Mouse (Mus musculus) frontal cortex, adult (tissue): ENCODE measurements around the gene Usp22.
"Not testable (repeated sequence)": the region's sequence is repeated elsewhere in the genome, so short reads cannot be mapped to it uniquely, and the experiment has no call there.

Source experiments
- ATAC-seq: cut with Nextera tagmentation; 2 replicates; pipeline ENCODE4 v1.9.2; 2017; ENCODE audit warnings: mild to moderate bottlenecking, moderate library complexity, mixed read lengths; ENCODE audit not compliant: low TSS enrichment

Usp22 gene

GRCm38 (mm10) chr11:61174821-61175658 lies at the start of gene Usp22:
Gene Usp22, minus strand, starts transcription at chr11:61175055.
- peak; percentile 94 for ATAC-seq

GRCm38 (mm10) chr11:61224234-61224744 lies 49.4 kb upstream of the Usp22 start:
- ATAC-seq, result no peak

- ATAC-seq, result no peak
Measured at GRCm38 (mm10) chr11:61222971-61223745, 48.3 kb upstream of the Usp22 start.

GRCm38 (mm10) chr11:61222007-61222406 lies 47.2 kb upstream of the Usp22 start:
- peak; percentile 64; the same call in 1 of the 2 replicates for ATAC-seq

- ATAC-seq, result peak; percentile 41; the same call in 1 of the 2 replicates
Measured at GRCm38 (mm10) chr11:61220156-61220881, 45.5 kb upstream of the Usp22 start.

GRCm38 (mm10) chr11:61215936-61216335 lies 41.1 kb upstream of the Usp22 start:
- no peak for ATAC-seq

GRCm38 (mm10) chr11:61212102-61212501 lies 37.2 kb upstream of the Usp22 start:
- 0 out of 2 replicates have a peak, but pooled peaks have one; percentile 31 for ATAC-seq

GRCm38 (mm10) chr11:61208316-61208715 lies 33.5 kb upstream of the Usp22 start:
- no peak for ATAC-seq

- ATAC-seq, result no peak
Measured at GRCm38 (mm10) chr11:61207487-61208246, 32.8 kb upstream of the Usp22 start, which contains the start of gene Aldh3a1. Gene Aldh3a1, plus strand, starts transcription at chr11:61207537.

- no peak for ATAC-seq
Measured at GRCm38 (mm10) chr11:61206136-61206535, 31.3 kb upstream of the Usp22 start.

GRCm38 (mm10) chr11:61205167-61205950 lies 30.5 kb upstream of the Usp22 start:
- no peak for ATAC-seq

- no peak for ATAC-seq
Measured at GRCm38 (mm10) chr11:61202810-61203209, 28.0 kb upstream of the Usp22 start.

GRCm38 (mm10) chr11:61202186-61202585 lies 27.3 kb upstream of the Usp22 start:
- ATAC-seq, result no peak

GRCm38 (mm10) chr11:61199620-61200362 lies 24.9 kb upstream of the Usp22 start:
- no peak for ATAC-seq

GRCm38 (mm10) chr11:61197935-61198334 lies 23.1 kb upstream of the Usp22 start:
- ATAC-seq, result no peak

GRCm38 (mm10) chr11:61196616-61197353 lies 21.9 kb upstream of the Usp22 start:
- no peak for ATAC-seq

GRCm38 (mm10) chr11:61193392-61193791 lies 18.5 kb upstream of the Usp22 start:
- ATAC-seq, result peak; percentile 89

GRCm38 (mm10) chr11:61192779-61193178 lies 17.9 kb upstream of the Usp22 start:
- ATAC-seq, result no peak

- ATAC-seq, result not testable (repeated sequence)
Measured at GRCm38 (mm10) chr11:61192123-61192522, 17.3 kb upstream of the Usp22 start.
